8 mouse cellular contexts compared by ENCODE assay signal in genomic region chr11:63171977-63172376, GRCm38 (mm10). TPM values are rescaled to one million over a fixed set of nuclear protein-coding genes. Genes with fewer than 3 reads are reported as not detected.
A peak's percentile ranks its signal among the peaks of the same experiment; 100 is the strongest.
DNase-seq lines count a peak whose midpoint lies in the region.

No protein-coding gene starts in this region.

- intact Hi-C loops in heart, postnatal 10 days (cut with DNase I): loop anchor here (2.0 to 10.0 kb wide), 2 partner anchors 269 to 417 kb away; partner anchors contain the start of gene Gm10428

- H3K36me3 ChIP-seq in embryonic facial prominence, embryonic 10.5 days (replicated peaks): no peaks in the 10 kb centered on the region

- no peak overlapping the region for H3K27ac ChIP-seq in embryonic facial prominence, embryonic 10.5 days (replicated peaks)

- WGBS in embryonic facial prominence, embryonic 10.5 days: 17% methylated on average over 1 of the region's 1 CpGs

- 0 out of 2 replicates have a peak, but pooled peaks cover 3% of the 10 kb centered on the region for H3K27me3 ChIP-seq in embryonic facial prominence, embryonic 10.5 days (replicated peaks; ENCODE audit: low read depth, poor library complexity, severe bottlenecking)

- H3K4me1 ChIP-seq in embryonic facial prominence, embryonic 10.5 days: peaks cover 8% of the 10 kb centered on the region

- no peaks in the 10 kb centered on the region for H3K9me3 ChIP-seq in embryonic facial prominence, embryonic 10.5 days

- H3K4me3 ChIP-seq in embryonic facial prominence, embryonic 10.5 days: no peak overlapping the region

- DNase-seq in heart, postnatal 10 days: peak; percentile 36 to 46
- no peak for DNase-seq in heart, adult 9 months (ENCODE audit: low spot score in 2 of 2)
- DNase-seq in ovary, postnatal 14 days (ENCODE audit: low spot score): peak; percentile 26
- no peak for DNase-seq in ovary, adult 18-20 months (ENCODE audit: low spot score)
- peak; percentile 30 for DNase-seq in embryonic facial prominence, embryonic 10.5 days (ENCODE audit: low spot score)
- DNase-seq in thymus, postnatal 14 days: no peak
- no peak for DNase-seq in gastrocnemius, adult 8-10 months (ENCODE audit: low spot score in 2 of 2)
- DNase-seq in urinary bladder, adult 18-20 months (ENCODE audit: low spot score in 2 of 2): no peak

RNA-seq across cellular contexts. Expression of gene Pmp22, which starts 43.2 kb away (rescaled TPM):
- 100 to 1,000 TPM in 1 of 2 experiments, 10 to 100 TPM in 1; 81.7 to 120 TPM for total RNA-seq in heart, postnatal 10 days (2021)
- polyA plus RNA-seq in embryonic facial prominence, embryonic 10.5 days (2016; fragmentation: Nextera tagmentation; extraction: Ambion mirVana): 30.0 and 33.5 TPM in 2 replicates
- total RNA-seq in gastrocnemius, adult 8-10 months (2022): 10 to 100 TPM; 12.7 to 25.4 (median 23.4) TPM

Comparison
In these comparisons a context has a peak if more than half of its experiments do, and no peak if none do; other contexts are left out.
1. DNase-seq: peak in heart, postnatal 10 days (2 of 2), ovary, postnatal 14 days (single experiment) and embryonic facial prominence, embryonic 10.5 days (single experiment); none in heart, adult 9 months (0 of 2), ovary, adult 18-20 months (single experiment), thymus, postnatal 14 days (single experiment), gastrocnemius, adult 8-10 months (0 of 2) and urinary bladder, adult 18-20 months (0 of 2).